Mouse (Mus musculus) ES-Bruce4 (cell line): Measurements from ENCODE around the gene Zfp239.

Source experiments
- CTCF ChIP-seq: IDR thresholded peaks from one replicate; pipeline ENCODE4 v1.8.1; 2011; ENCODE audit warnings: low read depth, low read length
- EP300 ChIP-seq: IDR thresholded peaks from 2 replicates; pipeline ENCODE4 v1.6.1; 2011; ENCODE audit warnings: low read depth, low read length; ENCODE audit not compliant: insufficient read depth

GRCm38 (mm10) chr6:117868187-117868586 lies 6.3 kb downstream of the Zfp239 start:
- TF ChIP-seq CTCF (no peak), EP300 (no peak)
